10 mouse cellular contexts compared by ENCODE assay signal in genomic region chr3:79203821-79204220, GRCm38 (mm10).
DNase-seq lines count a peak whose midpoint lies in the region; TF ChIP-seq lines count a peak whose summit lies in the region.
"Had no signal": no experiment of that assay in that cellular context is flagged by ENCODE, and none has a peak within 500 bp of the region (broad histone marks: within the 10 kb centered on the region; RNA-seq: fewer than 3 reads in every experiment).

No protein-coding gene starts in this region.

- no peak for TF ChIP-seq CTCF in left cerebral cortex, adult 2 months (IDR thresholded peaks at IDR 0.05)

- intact Hi-C loops in left cerebral cortex, adult 2 months (cut with DNase I), result loop anchor here (2.0 to 5.0 kb wide), 4 partner anchors 15 to 363 kb away; partner anchors contain the start of genes Fnip2 and Rapgef2

- no peak overlapping the region for H3K4me3 ChIP-seq in heart, embryonic 10.5 days
- H3K4me3 ChIP-seq in left cerebral cortex, adult 2 months, result no peak overlapping the region
- H3K4me3 ChIP-seq: embryonic facial prominence, embryonic 10.5 days; forebrain, embryonic 13.5 days; hindbrain, embryonic 13.5 days had no signal

- peaks cover 16% of the 10 kb centered on the region for H3K4me1 ChIP-seq in heart, embryonic 10.5 days

- no peaks in the 10 kb centered on the region for H3K27me3 ChIP-seq in heart, embryonic 10.5 days (ENCODE audit: insufficient read depth, poor library complexity, severe bottlenecking)
- H3K27me3 ChIP-seq: forebrain, embryonic 13.5 days; hindbrain, embryonic 13.5 days had no signal

- 89% methylated on average over 5 of the region's 5 CpGs for WGBS in heart, embryonic 10.5 days

- H3K36me3 ChIP-seq in heart, embryonic 10.5 days, result no peaks in the 10 kb centered on the region
- H3K36me3 ChIP-seq: hindbrain, embryonic 13.5 days had no signal

- no peak overlapping the region for H3K27ac ChIP-seq in heart, embryonic 10.5 days
- H3K27ac ChIP-seq in left cerebral cortex, adult 2 months, result peak overlapping the region; percentile 57
- H3K27ac ChIP-seq: embryonic facial prominence, embryonic 10.5 days; forebrain, embryonic 13.5 days; hindbrain, embryonic 13.5 days; hindbrain, postnatal 0 days had no signal

- no peaks in the 10 kb centered on the region for H3K9me3 ChIP-seq in heart, embryonic 10.5 days
- H3K9me3 ChIP-seq: embryonic facial prominence, embryonic 10.5 days; forebrain, embryonic 13.5 days; hindbrain, embryonic 13.5 days had no signal

- peak; percentile 56 for DNase-seq in heart, embryonic 10.5 days (ENCODE audit: low spot score)
- no peak for DNase-seq in heart, adult 18-20 months
- no peak for DNase-seq in left cerebral cortex, adult 2 months (ENCODE audit: extremely low spot score in 1 of 2, low spot score in 2 of 2)
- no peak for DNase-seq in left cerebral cortex, adult 8-10 months (ENCODE audit: low spot score in 2 of 2)
- DNase-seq in testis, postnatal 10 days (ENCODE audit: low spot score), result peak; percentile 21
- DNase-seq in testis, postnatal 14 days (ENCODE audit: low spot score), result no peak

Comparison
In these comparisons a context has a peak if more than half of its experiments do, and no peak if none do; other contexts are left out.
1. DNase-seq: peak in heart, embryonic 10.5 days (single experiment) and testis, postnatal 10 days (single experiment); none in heart, adult 18-20 months (0 of 2), left cerebral cortex, adult 2 months (0 of 2), left cerebral cortex, adult 8-10 months (0 of 2) and testis, postnatal 14 days (single experiment).